Mouse (Mus musculus) CH12.LX (cell line): Measurements from ENCODE around the gene Car2. TPM values are rescaled to one million over a fixed set of nuclear protein-coding genes. Genes with fewer than 3 reads are reported as not detected.

ENCODE experiments used
- DNase-seq: peaks from one replicate; pipeline ENCODE4 v3.0.0-alpha.2; 2013; ENCODE audit errors: extremely low read depth
- H3K27ac ChIP-seq: 2 replicates; pipeline ENCODE4 v1.5.1; 2012; ENCODE audit warnings: low read depth, mild to moderate bottlenecking, control low read depth, moderate library complexity; ENCODE audit not compliant: insufficient read depth
- H3K27me3 ChIP-seq: replicated peaks from 2 replicates; pipeline ENCODE3; 2012; ENCODE audit warnings: inconsistent platforms
- H3K36me3 ChIP-seq, 2 experiments: replicated peaks in 1 of 2; 2 replicates each; pipeline versions ENCODE3 to v1.6.1; 2012; ENCODE audit warnings: inconsistent platforms in 1 of 2, low read length in 1 of 2, mild to moderate bottlenecking in 1 of 2, mixed read lengths in 1 of 2, moderate library complexity in 1 of 2; ENCODE audit not compliant: control insufficient read depth in 1 of 2, insufficient read depth in 1 of 2
- H3K4me1 ChIP-seq, 2 experiments: 2 replicates each; pipeline ENCODE4 v1.6.1; 2012; ENCODE audit warnings: inconsistent platforms in 1 of 2, moderate library complexity in 1 of 2; ENCODE audit not compliant: insufficient read depth in 2 of 2, control insufficient read depth in 1 of 2
- H3K4me2 ChIP-seq: 2 replicates; pipeline ENCODE4 v1.6.1; 2012; ENCODE audit warnings: low read depth, mild to moderate bottlenecking, control low read depth; ENCODE audit not compliant: poor library complexity, insufficient read depth, severe bottlenecking
- H3K4me3 ChIP-seq, 3 experiments: fragments of 150-350 bp in 1 of 3; sonication (generic) in 1 of 3; replicated peaks in 1 of 3; 2 replicates each; pipeline versions ENCODE3 to v1.5.1; 2011 to 2012; ENCODE audit warnings: low read depth in 2 of 3, low read length in 2 of 3, mild to moderate bottlenecking in 2 of 3, moderate library complexity in 2 of 3, control low read depth in 1 of 3, improper control_type of control experiment in 1 of 3, inconsistent platforms in 1 of 3, mixed read lengths in 1 of 3; ENCODE audit not compliant: poor library complexity in 1 of 3
- H3K79me2 ChIP-seq: replicated peaks from 2 replicates; pipeline ENCODE4 v1.6.1; 2012; ENCODE audit warnings: mild to moderate bottlenecking, moderate library complexity; ENCODE audit not compliant: control insufficient read depth, poor library complexity, insufficient read depth, severe bottlenecking; ENCODE audit errors: extremely low read depth
- H3K9ac ChIP-seq: 2 replicates; pipeline ENCODE4 v1.6.1; 2012; ENCODE audit warnings: low read depth, mild to moderate bottlenecking, control low read depth, moderate library complexity; ENCODE audit not compliant: insufficient read depth
- H3K9me3 ChIP-seq: replicated peaks from 2 replicates; pipeline ENCODE3; 2012; ENCODE audit warnings: low read length, inconsistent platforms, mixed read lengths
- BHLHE40 ChIP-seq: IDR thresholded peaks from 2 replicates; pipeline ENCODE4 v1.6.1; 2011; ENCODE audit warnings: mild to moderate bottlenecking, low read depth, low read length, improper control_type of control experiment
- CHD2 ChIP-seq: IDR thresholded peaks from 2 replicates; pipeline ENCODE4 v1.6.1; 2011; ENCODE audit warnings: low read length, improper control_type of control experiment
- E2F4 ChIP-seq: IDR thresholded peaks from 2 replicates; pipeline ENCODE4 v1.6.1; 2011; ENCODE audit warnings: low read depth, low read length, improper control_type of control experiment; ENCODE audit not compliant: insufficient replicate concordance
- ETS1 ChIP-seq: conservative IDR thresholded peaks from 2 replicates; pipeline ENCODE4 v1.6.1; 2012; ENCODE audit warnings: low read depth, mild to moderate bottlenecking, inconsistent platforms, low read length, improper control_type of control experiment, moderate library complexity
- GABPA ChIP-seq: IDR thresholded peaks from 2 replicates; pipeline ENCODE4 v1.6.1; 2012; ENCODE audit warnings: low read depth, low read length, improper control_type of control experiment, inconsistent platforms; ENCODE audit not compliant: insufficient replicate concordance
- JUN ChIP-seq: IDR thresholded peaks from 2 replicates; pipeline ENCODE4 v1.6.1; 2011; ENCODE audit warnings: low read depth, mild to moderate bottlenecking, low read length, improper control_type of control experiment, moderate library complexity; ENCODE audit not compliant: insufficient read depth
- KAT2A ChIP-seq: IDR thresholded peaks from 2 replicates; pipeline ENCODE4 v1.6.1; 2012; ENCODE audit warnings: low read length, improper control_type of control experiment, inconsistent platforms; ENCODE audit not compliant: insufficient replicate concordance
- MAFK ChIP-seq: IDR thresholded peaks from 2 replicates; pipeline ENCODE4 v1.6.1; 2011; ENCODE audit warnings: low read length, improper control_type of control experiment; ENCODE audit not compliant: insufficient replicate concordance
- MAX ChIP-seq: IDR thresholded peaks from 2 replicates; pipeline ENCODE4 v1.6.1; 2011; ENCODE audit warnings: low read length, improper control_type of control experiment
- MAZ ChIP-seq: IDR thresholded peaks from 2 replicates; pipeline ENCODE4 v1.6.1; 2012; ENCODE audit warnings: low read depth, mild to moderate bottlenecking, inconsistent platforms, low read length, improper control_type of control experiment, moderate library complexity
- MXI1 ChIP-seq: IDR thresholded peaks from 2 replicates; pipeline ENCODE4 v1.6.1; 2011; ENCODE audit warnings: mild to moderate bottlenecking, low read depth, low read length, improper control_type of control experiment
- NRF1 ChIP-seq: IDR thresholded peaks from 2 replicates; pipeline ENCODE4 v1.6.1; 2014; ENCODE audit warnings: low read depth, mild to moderate bottlenecking, inconsistent platforms, low read length, improper control_type of control experiment, moderate library complexity
- RAD21 ChIP-seq: IDR thresholded peaks from 2 replicates; pipeline ENCODE4 v1.6.1; 2011; ENCODE audit warnings: low read depth, mild to moderate bottlenecking, low read length, improper control_type of control experiment, moderate library complexity
- RCOR1 ChIP-seq: conservative IDR thresholded peaks from 2 replicates; pipeline ENCODE4 v1.6.1; 2012; ENCODE audit warnings: low read depth, mild to moderate bottlenecking, inconsistent platforms, low read length, improper control_type of control experiment
- SIN3A ChIP-seq: IDR thresholded peaks from 2 replicates; pipeline ENCODE4 v1.6.1; 2012; ENCODE audit warnings: low read length, improper control_type of control experiment, inconsistent platforms
- TCF12 ChIP-seq: IDR thresholded peaks from 2 replicates; pipeline ENCODE4 v1.6.1; 2014; ENCODE audit warnings: low read depth, mild to moderate bottlenecking, inconsistent platforms, low read length, improper control_type of control experiment
- UBTF ChIP-seq: IDR thresholded peaks from 2 replicates; pipeline ENCODE4 v1.6.1; 2012; ENCODE audit warnings: low read depth, mild to moderate bottlenecking, inconsistent platforms, low read length, improper control_type of control experiment, moderate library complexity
- ZC3H11A ChIP-seq: IDR thresholded peaks from 2 replicates; pipeline ENCODE4 v1.6.1; 2012; ENCODE audit warnings: low read depth, mild to moderate bottlenecking, inconsistent platforms, low read length, improper control_type of control experiment
- ZMIZ1 ChIP-seq: IDR thresholded peaks from 2 replicates; pipeline ENCODE4 v1.6.1; 2012; ENCODE audit warnings: low read depth, mild to moderate bottlenecking, inconsistent platforms, low read length, improper control_type of control experiment
- ZNF384 ChIP-seq: IDR thresholded peaks from 2 replicates; pipeline ENCODE4 v1.6.1; 2012; ENCODE audit warnings: low read depth, low read length, improper control_type of control experiment, inconsistent platforms
- dilution Hi-C: fragments of 300-500 bp; cut with MboI; formaldehyde crosslinking; loops from 2 replicates; pipeline ENCODE4 v1.14.3; 2020; ENCODE audit warnings: low sequenced_read_pairs; ENCODE audit not compliant: extremely low pct_unique_long_range_greater_than_20kb, extremely low pct_ligation_motif_present
- in situ Hi-C: fragments of 300-500 bp; cut with MboI; formaldehyde crosslinking; loops from 3 replicates; pipeline ENCODE4 v1.14.3; 2019; ENCODE audit warnings: low sequenced_read_pairs, low pct_ligation_motif_present, low pct_unique_long_range_greater_than_20kb, mixed read lengths
- polyA plus RNA-seq: library from polyadenylated mRNA; unstranded; fragments of >175 nt; gene quantifications from 2 replicates; pipeline ENCODE4 v1.2.1, GENCODE M21; 2012; ENCODE audit warnings: low read depth; ENCODE audit not compliant: insufficient read length
- total RNA-seq, 2 experiments: library from RNA; depleted of rRNA; stranded (reverse); fragments of 300-350 nt in 1 of 2; fragments of >200 nt in 1 of 2; gene quantifications; 2 replicates each; pipeline ENCODE4 v1.2.3; 2012 to 2014

Car2 gene
- total and polyA plus RNA-seq, 3 experiments, result 0.16 TPM; not detected in 2

DNA sequence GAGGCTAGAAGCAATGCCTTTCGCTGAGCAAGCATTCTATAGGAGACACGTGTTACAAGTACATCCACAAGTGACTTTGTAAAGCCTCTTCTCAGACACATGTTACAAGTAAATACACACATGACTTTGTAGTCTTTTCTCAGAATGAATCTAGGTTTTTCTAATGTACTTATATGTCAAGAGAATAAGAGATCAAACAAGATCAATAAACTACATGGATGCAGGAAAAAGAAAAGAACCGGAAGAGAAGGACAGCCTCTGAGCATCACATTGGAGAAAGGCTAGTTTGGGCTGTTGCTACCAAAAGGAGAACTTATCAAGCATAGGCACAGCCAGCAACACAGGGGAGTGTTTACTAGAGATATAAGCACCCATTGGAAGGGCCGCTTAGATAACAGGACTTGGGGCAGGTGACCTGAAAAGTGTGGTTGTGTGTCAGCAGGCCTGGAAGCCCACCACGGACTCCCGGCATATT is 7.3 kb upstream of the Car2 start:
- no peaks in the 10 kb centered on the region for H3K27me3 ChIP-seq
- peaks cover 13 to 41% of the 10 kb centered on the region in 2 experiments for H3K4me1 ChIP-seq
- H3K27ac ChIP-seq, result no peak overlapping the region
- no peaks in the 10 kb centered on the region for H3K79me2 ChIP-seq
- DNase-seq, result no peak
- dilution Hi-C loops (no loop called here), in situ Hi-C loops (loop anchor here (5.0 to 25.0 kb wide), 4 partner anchors 184 to 494 kb away; no protein-coding TSS in a partner anchor)
- no peak overlapping the region for H3K4me3 ChIP-seq
- H3K36me3 ChIP-seq, result no peaks in the 10 kb centered on the region
- no peak overlapping the region for H3K4me2 ChIP-seq
- no peak overlapping the region for H3K9ac ChIP-seq
- no peak for TF ChIP-seq SIN3A
- peak; percentile 43; the same call in 1 of the 2 replicates for TF ChIP-seq MAFK
- H3K9me3 ChIP-seq, result no peaks in the 10 kb centered on the region

DNA sequence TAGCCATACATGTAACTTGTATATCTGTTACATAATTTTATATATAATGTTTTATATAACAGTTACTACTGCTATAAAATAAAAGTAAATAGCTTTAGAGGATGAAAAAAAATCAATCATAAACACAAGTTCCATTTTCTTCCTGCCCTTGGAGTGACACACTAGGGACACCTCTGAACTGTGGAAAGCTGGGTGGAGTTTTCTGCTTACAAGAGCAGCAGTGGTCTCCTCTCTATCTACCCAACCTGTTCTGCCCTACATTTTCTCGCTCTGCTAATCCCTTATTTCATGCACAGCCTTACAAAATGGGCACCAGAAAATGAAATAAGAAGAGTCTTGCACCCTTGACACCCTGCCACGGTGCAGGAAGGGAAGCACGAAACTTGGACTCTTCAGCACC is 6.8 kb upstream of the Car2 start:
- Histone ChIP-seq H3K27ac (no peak overlapping the region), H3K4me2 (no peak overlapping the region), H3K4me1 (peaks cover 13 to 41% of the 10 kb centered on the region in 2 experiments), H3K4me3 (no peak overlapping the region), H3K27me3 (no peaks in the 10 kb centered on the region), H3K9ac (no peak overlapping the region), H3K9me3 (no peaks in the 10 kb centered on the region), H3K79me2 (no peaks in the 10 kb centered on the region), H3K36me3 (no peaks in the 10 kb centered on the region)
- in situ Hi-C loops, result loop anchor here (5.0 to 25.0 kb wide), 4 partner anchors 183 to 494 kb away; no protein-coding TSS in a partner anchor
- no peak for TF ChIP-seq MAX
- TF ChIP-seq TCF12, result no peak
- no peak for TF ChIP-seq RCOR1
- TF ChIP-seq E2F4, result no peak
- TF ChIP-seq NRF1, result no peak
- no peak for TF ChIP-seq CHD2
- TF ChIP-seq JUN, result no peak
- no peak for TF ChIP-seq ETS1
- TF ChIP-seq UBTF, result no peak
- no peak for TF ChIP-seq MXI1
- TF ChIP-seq ZMIZ1, result no peak
- no peak for TF ChIP-seq SIN3A
- TF ChIP-seq GABPA, result no peak
- TF ChIP-seq MAZ, result no peak
- TF ChIP-seq RAD21, result no peak
- TF ChIP-seq ZNF384, result no peak
- TF ChIP-seq BHLHE40, result no peak
- TF ChIP-seq KAT2A, result no peak
- TF ChIP-seq ZC3H11A, result no peak
- dilution Hi-C loops, result no loop called here
- no peak for DNase-seq
